Mouse (Mus musculus) sigmoid colon, adult 10 weeks (tissue): ENCODE data around the gene Banf1. TPM values are rescaled to one million over a fixed set of nuclear protein-coding genes. Genes with fewer than 3 reads are reported as not detected.

ENCODE experiments used
- polyA plus RNA-seq: library from polyadenylated mRNA; stranded (reverse); fragments of 350-450 nt; fragmentation: Illumina TruSeq; extraction: RNeasy Lipid Tissue Mini Kit (QIAGEN cat#74804); gene quantifications from one replicate; pipeline ENCODE4 v1.2.3, GENCODE M21; 2014; ENCODE audit warnings: low read depth, low replicate concordance

Banf1 gene
- polyA plus RNA-seq: 4.6 TPM

DNA sequence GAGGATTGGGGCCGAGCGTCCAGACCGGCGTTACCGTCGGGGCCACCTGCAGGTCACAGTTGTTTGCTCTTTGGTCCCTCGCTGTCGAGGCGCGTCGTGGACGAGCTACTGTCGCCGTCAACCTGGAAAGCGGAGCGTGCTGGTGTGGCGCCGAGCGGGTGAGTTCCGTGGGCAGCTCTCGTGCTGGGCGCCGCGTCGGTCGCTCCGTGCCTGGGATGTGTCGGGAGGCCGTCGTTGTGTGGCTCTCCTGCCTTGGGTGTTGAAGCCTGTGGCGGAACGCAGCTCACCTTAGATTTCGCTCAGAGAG, at the start of gene Banf1:
Gene Banf1 (minus strand): TSS at position 116 of the 307 bp plus-strand sequence.

DNA sequence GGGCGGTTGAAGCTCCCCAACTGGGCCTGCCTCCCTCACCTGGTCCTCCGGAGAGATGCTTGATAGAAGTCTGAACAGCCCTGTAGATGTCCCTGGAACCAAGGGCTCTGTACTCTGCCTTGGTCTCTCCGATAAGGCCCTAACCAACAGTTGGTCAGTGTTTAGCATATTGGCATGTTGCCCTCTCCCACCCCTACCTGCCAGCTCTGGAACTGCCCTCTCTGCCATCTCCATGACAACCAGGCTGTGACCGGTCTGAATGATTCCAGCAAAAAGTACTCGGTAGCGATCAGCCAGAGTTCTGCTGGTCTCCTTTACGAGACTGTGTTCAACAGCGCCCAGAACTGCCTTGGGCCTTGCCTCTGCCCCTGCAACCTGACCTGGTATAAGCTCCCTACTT, 35.3 kb upstream of the Banf1 start, which contains the start of gene Tsga10ip:
Gene Tsga10ip (minus strand): TSS at position 234 of the 400 bp plus-strand sequence.

DNA sequence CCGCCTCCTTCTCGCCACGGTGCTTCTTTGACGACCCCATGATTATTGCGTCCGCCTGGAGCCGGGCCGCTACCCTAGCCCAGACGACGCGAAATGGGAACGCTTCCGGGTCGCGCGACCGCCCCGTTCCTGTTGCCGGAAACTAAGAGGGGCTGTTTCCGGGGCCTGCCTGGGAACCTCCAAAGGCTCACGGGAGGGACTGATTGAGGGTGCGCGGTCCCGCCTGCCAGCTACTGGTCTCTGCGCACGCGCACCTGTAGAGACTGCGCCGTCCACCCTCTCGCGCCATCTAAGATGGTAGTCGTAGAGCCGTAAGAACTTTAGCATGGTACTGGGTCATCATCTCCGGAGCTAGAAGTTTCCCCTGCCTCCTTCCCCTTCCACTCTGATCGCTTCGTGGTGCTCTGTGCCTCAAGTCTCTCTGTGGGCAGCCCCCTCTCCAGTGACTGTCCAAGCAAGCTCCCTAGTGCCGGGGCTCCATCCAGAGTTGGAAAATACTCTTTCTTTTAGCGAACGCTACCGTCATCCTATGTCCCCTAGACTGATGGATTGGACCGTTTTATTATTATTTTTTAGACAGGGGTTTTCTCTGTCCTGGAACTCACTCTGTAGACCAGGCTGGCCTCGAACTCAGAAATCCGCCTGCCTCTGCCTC, 21.7 kb upstream of the Banf1 start, which contains the start of gene Sart1:
Gene Sart1 (minus strand): TSS at position 116 of the 655 bp plus-strand sequence.

DNA sequence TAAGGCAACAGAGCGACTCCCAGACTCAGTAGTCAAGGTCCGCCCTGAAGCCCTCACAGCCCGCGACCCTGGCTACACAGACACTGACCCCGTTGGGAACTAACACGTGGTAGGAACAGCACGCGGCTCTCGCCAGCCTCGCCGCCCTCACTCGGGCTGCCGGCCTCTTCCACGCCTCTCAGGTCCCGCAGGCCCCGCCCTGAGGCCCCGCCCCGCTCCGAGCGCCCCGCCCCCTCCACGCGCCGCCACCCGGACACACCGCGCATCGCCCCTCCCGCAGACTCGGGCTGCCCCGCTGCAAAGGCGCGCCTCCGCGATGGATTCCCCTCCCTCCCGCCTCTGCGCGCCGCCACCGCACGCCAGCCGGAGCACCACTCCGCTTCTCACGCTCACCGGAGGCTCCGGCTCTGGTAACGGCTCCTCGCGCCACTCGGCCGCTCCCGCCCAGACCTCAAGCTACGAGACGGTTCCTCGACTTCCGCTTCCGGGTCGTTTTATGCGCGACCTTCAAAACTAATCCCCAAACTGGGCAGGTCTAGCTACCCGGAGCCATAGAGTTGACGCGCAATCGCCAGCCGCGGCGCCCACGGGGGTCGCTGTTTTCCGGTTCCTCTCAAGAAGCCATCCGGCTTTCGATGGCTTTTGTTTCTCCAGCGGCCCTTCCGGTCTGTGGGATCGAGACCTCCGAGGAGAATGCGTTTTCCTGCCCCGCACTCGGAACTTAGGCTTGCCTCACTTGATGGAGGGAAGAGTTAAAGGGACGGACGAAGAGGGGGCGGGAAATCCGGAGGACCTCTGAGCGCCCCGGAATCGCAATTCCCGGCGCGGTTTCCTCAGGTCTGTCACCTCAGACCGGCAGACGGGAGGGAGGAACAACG, 554 bp downstream of the Banf1 start, which contains the start of gene Eif1ad:
Gene Eif1ad (plus strand): TSS at position 567 of the 878 bp plus-strand sequence.

DNA sequence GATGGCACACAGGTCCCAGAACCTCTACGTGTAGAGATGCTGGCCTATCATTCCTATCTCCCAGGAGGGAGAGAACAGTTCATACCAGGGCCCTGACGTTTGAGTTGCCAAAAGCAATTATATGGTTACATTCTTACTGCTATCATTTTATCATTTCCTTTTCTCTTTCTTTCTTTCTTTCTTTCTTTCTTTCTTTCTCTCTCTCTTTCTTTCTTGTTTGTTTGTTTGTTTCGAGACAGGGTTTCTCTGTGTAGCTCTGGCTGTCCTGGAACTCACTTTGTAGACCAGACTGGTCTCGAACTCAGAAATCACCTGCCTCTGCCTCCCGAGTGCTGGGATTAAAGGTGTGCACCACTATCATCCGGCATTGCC, 17.5 kb downstream of the Banf1 start, which contains the start of gene Cst6:
Gene Cst6 (minus strand): TSS at position 73 of the 372 bp plus-strand sequence.

DNA sequence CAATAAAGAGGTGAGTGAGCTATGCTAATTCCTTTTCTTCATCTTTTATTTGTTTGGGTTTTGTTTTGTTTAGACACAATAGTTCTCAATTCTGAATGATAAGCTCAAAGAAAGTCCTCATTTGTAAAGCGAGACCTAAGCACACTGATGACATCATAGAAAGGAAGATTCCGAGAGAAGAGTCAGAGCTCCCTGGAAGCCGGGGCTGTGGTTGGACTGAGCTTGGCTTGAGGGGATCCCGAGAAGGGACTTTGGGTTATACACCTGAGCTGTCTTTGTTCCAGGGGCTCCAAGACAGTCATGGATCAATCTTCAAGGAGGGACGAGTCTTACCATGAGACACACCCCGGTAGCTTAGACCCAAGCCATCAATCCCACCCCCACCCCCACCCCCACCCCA, 31.5 kb downstream of the Banf1 start, which contains the start of gene Catsper1:
Gene Catsper1 (plus strand): TSS at position 301 of the 400 bp plus-strand sequence.

Other genes with a start within 250 kb of the Banf1 start
- 0.25 TPM for gene Klc2, start 248.6 kb downstream of the Banf1 start, polyA plus RNA-seq
- 3.0 TPM for gene Pacs1, start 94.0 kb downstream of the Banf1 start, polyA plus RNA-seq
- gene Sf3b2, start 71.7 kb downstream of the Banf1 start, polyA plus RNA-seq: 39.8 TPM
- not detected for gene Gal3st3, start 68.8 kb downstream of the Banf1 start, polyA plus RNA-seq
- not detected for gene Catsper1, start 31.4 kb downstream of the Banf1 start, polyA plus RNA-seq
- not detected for gene Cst6, start 17.6 kb downstream of the Banf1 start, polyA plus RNA-seq
- gene Eif1ad, start 427 bp downstream of the Banf1 start, polyA plus RNA-seq: 12.6 TPM
- 2.6 TPM for gene Sart1, start 21.5 kb upstream of the Banf1 start, polyA plus RNA-seq
- gene Tsga10ip, start 35.4 kb upstream of the Banf1 start, polyA plus RNA-seq: not detected
- 3.4 TPM for gene Drap1, start 57.8 kb upstream of the Banf1 start, polyA plus RNA-seq
- 0.38 TPM for gene AI837181, start 58.0 kb upstream of the Banf1 start, polyA plus RNA-seq
- not detected for gene Fosl1, start 80.4 kb upstream of the Banf1 start, polyA plus RNA-seq
- gene Ccdc85b, start 90.7 kb upstream of the Banf1 start, polyA plus RNA-seq: 1.2 TPM
- gene Fibp, start 93.4 kb upstream of the Banf1 start, polyA plus RNA-seq: 5.7 TPM
- gene Ctsw, start 101.3 kb upstream of the Banf1 start, polyA plus RNA-seq: not detected
- gene Efemp2, start 106.8 kb upstream of the Banf1 start, polyA plus RNA-seq: 0.60 TPM
- gene Mus81, start 121.2 kb upstream of the Banf1 start, polyA plus RNA-seq: 0.69 TPM
- gene Cfl1, start 123.3 kb upstream of the Banf1 start, polyA plus RNA-seq: 183 TPM
- not detected for gene 1700020D05Rik, start 136.6 kb upstream of the Banf1 start, polyA plus RNA-seq
- 0.25 TPM for gene Snx32, start 143.4 kb upstream of the Banf1 start, polyA plus RNA-seq
- 5.6 TPM for gene Ovol1, start 193.5 kb upstream of the Banf1 start, polyA plus RNA-seq
- not detected for gene Ap5b1, start 200.9 kb upstream of the Banf1 start, polyA plus RNA-seq
- gene Rnaseh2c, start 234.7 kb upstream of the Banf1 start, polyA plus RNA-seq: 1.0 TPM
- 19.7 TPM for gene Kat5, start 243.1 kb upstream of the Banf1 start, polyA plus RNA-seq